Mouse (Mus musculus) thymus, postnatal 36 days (tissue): Measurements from ENCODE around the gene Tuba4a.
A peak's percentile ranks its signal among the peaks of the same experiment; 100 is the strongest.

Experiments used
- DNase-seq, 2 experiments: peaks; one replicate each; pipeline ENCODE4 v3.0.0; 2022; ENCODE audit warnings: mixed read lengths in 2 of 2

Gene Tuba4a

DNA sequence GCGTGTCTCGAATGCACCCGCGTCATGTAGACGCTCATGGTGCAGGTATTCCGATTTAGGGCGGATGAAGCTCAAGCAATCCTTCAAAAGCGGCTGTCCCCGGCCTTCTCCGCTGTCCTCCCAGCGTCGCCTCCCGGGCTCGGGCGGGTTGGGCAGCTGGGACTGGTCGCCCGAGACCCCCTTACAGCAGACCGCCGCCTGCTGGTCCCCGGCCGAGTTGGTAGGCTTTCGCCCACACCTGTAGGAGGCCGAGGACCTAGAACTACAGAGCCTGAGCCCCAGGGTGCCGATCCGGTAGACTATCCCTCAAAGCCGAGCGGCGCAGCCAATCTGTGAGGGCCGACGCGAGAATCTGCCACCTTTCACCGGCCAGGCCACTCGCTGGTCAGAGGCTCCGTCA lies at the start of gene Tuba4a:
Gene Tuba4a, minus strand, starts transcription at position 335 of the 400 bp plus-strand sequence.
- DNase-seq, result no peak

DNA sequence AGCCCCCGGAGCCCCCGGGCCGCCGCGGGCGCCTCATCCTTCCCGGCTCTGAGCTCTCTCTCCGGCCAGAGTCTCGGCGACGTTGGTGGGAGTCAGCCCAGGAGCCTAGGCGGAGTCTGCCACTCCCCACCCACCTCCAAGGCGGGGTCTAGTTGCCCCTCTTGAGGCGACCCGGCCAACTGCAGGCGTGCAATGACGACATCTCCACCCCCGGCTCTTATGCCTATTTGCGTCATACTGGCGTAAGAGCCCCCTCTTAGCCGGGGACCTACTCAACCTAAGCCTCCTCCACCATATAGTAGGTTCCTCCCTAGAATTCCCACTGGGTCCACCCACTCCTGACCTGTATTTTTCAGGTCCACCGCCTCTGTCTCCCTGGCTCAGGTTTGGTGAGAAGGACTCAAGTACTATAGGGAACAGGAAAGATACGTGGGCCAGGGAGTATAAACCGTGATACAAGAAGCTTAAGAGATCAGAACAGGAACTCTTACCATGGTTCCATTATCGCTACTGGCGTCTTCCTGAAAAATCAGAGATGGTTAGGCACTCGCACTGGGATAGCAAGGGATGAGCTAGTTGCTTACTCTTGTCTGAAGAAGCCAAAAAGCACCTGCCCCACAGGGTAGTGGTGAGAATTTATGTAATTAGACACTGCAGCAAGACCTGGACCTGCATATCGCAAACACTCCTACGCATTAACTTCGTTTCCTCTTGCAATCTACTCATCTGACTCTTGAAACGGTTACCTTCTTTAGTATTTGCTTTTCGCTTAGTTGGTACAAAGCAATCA lies 44.6 kb upstream of the Tuba4a start, which contains the start of gene Ptprn:
Gene Ptprn, minus strand, starts transcription at position 412 of the 790 bp plus-strand sequence.
- DNase-seq, result peak in 1 of 2 experiments; percentile 9

DNA sequence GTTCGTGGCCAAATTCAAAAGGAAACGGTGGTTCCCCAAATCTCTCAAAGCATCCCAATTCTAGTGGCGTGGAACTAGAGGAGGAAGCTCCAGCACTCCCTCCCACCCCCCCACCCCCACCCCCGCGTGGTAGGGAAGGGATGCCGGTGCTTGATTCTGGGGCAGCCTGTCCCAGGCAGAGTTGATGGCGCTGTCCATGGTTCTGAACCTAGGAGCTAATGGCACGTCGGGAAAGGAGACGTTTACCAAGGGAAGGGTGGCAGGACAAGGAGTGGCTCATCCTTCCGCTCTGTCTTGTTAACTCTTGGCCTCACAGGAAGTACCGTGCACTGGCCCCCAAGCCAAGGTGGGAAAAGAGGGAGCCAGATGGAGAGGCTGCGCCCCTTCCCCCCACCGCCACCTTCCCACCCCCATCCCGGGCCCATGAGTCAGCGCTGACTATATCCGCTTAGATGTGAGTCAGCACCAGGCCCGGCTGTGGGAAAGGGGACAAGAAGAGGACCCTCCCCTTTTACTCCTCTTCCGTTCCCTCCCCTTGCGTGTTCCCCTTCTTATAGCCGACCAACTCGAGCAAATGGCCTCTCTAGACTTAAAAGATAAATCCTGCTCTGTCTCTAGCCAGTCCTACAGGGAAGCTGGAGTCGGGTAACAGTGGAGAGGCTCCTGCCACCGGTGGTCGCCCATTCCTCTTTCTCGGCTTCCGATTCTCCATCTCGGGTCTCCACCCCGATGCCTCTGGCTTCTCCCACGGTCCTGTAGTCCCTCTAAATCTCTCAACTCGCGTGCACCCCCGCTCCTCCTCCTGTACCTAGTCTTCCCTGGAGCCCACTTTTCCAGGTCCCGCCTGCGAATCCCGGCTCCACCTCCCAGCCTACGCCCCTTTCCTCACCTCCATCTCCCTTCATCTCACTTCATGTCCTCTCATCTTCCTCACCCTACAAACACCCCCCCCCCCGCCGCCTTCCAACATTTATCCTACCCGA lies 43.6 kb upstream of the Tuba4a start:
- DNase-seq, result peak; percentile 41 to 48

- DNase-seq, result no peak
Measured at GRCm38 (mm10) chr1:75261278-75261677, 41.6 kb upstream of the Tuba4a start.

DNA sequence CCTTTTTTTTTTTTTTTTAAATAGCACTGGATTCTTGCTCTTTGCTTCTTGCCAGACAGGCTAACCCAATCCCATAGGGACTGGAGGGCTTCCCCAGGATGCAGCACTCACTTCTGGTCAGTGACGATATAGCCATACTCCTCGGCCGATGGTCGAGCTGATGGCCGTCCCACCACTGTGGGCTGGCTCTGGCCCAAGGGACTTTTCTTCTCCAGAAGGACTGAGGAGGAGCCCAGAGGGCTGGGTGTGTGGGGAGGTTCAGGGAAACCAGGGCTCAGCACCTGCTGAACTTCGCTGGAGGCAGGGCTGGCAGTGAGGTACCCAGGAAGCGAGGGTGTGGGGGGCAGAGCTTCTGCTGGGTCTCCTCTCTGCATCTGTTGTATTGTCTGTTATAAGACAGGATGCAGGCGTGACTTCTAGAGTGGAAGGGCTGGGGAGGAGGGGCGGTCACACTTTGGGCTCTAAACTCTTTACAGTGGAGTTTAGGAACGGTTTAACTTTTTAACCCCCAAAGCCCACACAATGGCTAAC lies 35.9 kb upstream of the Tuba4a start:
- peak; percentile 60 to 78 for DNase-seq

GRCm38 (mm10) chr1:75254625-75255013 lies 35.0 kb upstream of the Tuba4a start:
- no peak for DNase-seq

DNA sequence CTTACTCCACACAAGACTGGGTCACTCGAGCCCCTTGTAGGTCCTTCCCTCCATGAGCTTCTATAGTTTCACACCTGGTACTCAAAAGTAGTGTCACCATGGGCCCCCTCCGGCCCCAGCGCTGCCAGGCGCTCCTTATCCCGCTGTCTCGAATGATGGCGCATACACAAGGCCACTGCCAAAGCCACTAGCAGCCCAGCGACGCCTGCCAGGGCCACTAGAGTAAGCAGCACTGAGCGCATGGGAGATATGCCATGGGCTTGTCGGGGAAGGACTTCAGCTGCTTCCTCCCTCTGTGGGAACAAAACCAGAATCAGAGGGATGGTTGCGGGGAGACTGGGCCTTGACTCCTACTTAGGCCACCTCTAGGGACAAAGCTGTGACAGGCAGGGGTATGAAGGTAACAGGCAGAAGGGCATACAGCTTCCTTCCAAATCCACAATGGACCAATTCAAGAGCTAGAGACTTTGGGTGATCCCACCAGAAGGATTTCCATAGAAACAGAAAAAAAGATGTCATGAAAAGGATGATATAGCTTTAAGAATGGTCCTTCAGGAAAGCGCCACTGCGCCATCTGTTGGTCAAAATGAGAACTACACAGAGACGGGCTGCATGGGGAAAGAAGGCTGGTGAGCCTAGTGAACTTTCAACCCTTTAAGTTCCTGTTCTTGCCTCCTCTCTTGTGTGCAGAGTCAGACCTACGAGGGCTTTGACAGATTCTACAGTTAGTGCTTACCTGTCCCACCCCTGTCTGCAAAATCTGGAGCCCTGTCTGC lies 34.4 kb upstream of the Tuba4a start:
- DNase-seq, result peak; percentile 77 to 86

- no peak for DNase-seq
Measured at GRCm38 (mm10) chr1:75253029-75253428, 33.4 kb upstream of the Tuba4a start.

- no peak for DNase-seq
Measured at GRCm38 (mm10) chr1:75252308-75252707, 32.6 kb upstream of the Tuba4a start.

DNA sequence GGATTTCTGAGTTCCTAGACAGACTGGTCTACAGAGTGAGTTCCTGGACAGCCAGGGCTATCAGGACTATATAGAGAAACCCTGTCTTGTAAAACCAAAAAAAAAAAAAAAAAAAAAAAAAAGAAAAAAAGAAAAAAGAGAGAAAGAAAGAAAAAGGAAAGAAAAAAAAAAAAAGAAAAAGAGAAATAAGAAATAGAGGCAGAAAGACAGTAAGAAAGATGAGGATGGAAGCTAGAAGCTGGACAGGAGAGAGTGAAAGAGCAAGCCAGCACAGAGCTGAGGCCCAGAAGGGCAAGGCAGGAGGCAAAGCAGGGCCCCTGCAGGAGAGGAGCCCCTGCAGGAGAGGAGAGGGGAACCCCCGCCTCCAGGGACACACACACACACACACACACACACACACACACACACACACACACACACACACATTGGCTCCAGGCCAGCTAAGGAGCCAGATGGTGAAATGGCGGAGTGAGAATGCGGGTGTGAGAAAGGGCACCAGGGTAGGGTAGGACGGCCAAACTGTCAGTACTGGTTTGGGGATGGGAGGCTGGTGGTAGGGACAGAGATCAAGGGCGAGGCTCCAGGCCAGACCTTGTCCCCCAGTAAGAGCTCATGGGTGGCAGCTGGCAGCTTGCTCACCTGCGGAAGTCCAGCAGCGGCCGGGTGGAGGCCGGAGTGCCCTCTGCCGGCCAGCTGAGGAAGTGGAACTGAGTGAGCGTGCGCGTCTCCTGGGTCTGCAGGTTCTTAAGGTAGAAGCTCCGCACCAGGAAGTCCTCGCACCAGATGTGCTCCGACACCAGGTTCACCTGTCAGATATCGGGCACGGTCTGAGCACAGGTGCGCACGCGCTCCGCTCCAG lies 31.7 kb upstream of the Tuba4a start:
- peak; percentile 88 to 89 for DNase-seq

GRCm38 (mm10) chr1:75250498-75250897 lies 30.8 kb upstream of the Tuba4a start:
- no peak for DNase-seq

- DNase-seq, result no peak
Measured at GRCm38 (mm10) chr1:75248041-75248772, 28.5 kb upstream of the Tuba4a start.

GRCm38 (mm10) chr1:75247071-75247930 lies 27.6 kb upstream of the Tuba4a start:
- no peak for DNase-seq

DNA sequence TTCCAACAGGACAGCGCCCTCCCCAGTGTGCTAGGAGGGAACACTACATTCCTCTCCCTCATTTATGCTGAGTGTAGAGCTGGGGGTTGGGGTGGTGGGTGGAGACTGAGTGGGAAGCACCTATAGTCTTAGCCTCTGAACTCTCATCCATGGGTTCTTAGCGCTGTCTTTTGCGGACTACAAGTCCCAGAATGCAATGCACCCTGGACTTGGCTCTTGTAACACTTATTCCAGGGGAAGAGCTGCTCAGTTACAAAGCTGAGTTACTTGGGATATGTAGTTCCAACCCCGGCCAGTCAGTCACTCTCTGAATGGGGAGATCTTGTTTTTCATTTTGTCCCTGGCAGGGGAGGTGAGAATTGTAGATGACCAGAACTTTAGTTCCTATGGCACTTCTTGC lies 25.2 kb upstream of the Tuba4a start:
- DNase-seq, result no peak

DNA sequence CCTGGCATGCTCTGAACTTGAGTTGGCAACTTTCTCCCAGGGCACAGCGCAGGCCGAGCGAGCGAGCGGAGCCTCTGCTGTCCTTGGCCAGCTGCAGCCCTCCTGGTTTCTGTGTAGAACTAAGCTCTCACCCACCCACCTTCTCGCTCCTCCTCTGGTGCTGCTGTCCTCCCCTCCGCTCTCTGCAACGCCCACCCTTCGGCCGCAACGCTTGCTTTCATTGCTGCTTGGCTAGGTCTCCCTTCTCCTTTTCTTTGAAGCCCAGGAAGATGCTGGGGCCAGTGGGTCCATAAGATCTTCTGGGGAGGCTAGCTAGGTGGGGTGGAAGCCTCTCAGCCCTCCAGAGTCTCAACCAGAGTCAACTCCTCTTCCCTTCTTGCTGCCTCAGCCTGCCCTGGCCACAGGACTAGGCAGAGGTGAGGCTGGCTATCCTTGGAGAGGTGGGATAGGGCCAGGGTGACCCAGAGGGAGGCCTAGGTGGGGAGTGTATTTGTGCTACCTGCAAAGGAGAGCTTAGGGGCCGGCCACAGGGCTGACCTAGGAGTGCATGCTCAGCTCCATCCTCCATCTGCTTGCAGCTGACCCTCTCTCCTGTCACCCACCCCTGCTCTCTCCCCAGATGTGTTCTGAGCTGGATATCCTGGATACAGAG lies 24.6 kb upstream of the Tuba4a start:
- DNase-seq, result no peak

DNA sequence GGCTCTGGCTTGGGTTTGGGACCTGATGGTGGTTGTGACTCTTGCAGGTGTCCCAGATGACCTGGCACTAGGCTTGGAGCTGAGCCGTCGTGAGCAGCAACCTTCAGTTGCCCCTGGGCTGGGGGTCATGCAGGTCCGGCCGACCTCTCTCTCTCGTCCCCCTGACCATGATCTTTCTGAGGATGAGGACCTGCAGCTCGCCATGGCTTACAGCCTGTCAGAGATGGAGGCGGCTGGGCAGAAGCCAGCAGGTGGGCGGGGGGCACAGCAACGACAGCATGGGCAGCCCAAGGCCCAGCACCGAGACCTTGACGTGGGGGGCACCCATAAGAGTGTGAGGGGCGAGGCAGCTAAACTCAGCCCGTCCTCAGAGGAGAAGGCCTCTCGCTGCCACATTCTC lies 23.7 kb upstream of the Tuba4a start:
- DNase-seq, result no peak

GRCm38 (mm10) chr1:75239591-75239990 lies 19.9 kb upstream of the Tuba4a start:
- no peak for DNase-seq

DNA sequence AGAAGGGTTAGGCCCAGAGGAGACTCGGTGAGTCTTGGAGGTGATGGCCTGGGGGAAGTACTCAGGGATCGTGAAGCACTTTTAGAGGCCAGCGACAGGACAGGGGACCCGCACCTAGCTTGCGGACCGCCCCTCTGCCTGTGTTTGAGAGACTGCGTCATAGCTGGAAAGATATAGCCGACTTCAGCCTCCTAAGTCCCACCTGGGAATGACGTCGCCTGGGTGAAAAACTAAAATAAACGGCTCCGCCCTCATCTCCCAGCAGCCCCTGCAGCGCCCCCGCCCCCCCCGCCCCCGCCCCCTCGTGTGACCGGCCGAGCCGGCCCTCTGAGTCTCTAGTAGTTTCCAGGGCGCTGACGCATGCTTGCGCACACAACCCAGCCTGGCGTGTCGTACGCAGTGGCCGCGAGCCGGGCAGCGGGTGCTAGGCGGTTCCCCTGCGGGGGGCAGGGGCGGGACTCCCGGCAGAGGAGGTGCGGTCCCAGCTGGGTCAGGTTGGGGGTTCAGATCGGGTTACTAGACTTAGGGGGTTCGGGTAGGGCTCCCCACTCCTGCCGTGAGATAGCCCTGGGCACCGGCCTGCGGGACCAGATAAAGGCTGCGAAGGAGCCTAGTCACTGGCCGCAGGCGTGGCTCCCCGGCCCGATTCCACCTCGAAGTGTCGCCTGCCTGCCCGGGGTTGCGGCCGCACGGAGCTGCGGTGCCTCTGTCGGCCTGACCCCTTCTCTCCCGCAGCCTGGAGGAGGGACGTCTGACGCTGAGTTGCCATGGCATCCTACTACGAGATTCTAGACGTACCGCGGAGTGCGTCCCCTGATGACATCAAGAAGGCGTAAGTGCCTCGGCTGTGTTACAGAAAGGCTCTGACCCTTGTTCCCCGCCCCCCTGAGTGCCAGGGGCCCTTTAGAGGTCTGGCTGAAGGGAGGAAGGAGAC lies 16.7 kb upstream of the Tuba4a start, which contains the start of gene Dnajb2:
Gene Dnajb2, plus strand, starts transcription at position 290 of the 934 bp plus-strand sequence.
- peak; percentile 64 to 76 for DNase-seq
